Mouse (Mus musculus) embryonic fibroblast, embryonic 13.5 days (primary cell): ENCODE measurements around the gene Aox4.

Source experiments
- CTCF ChIP-seq: IDR thresholded peaks from 2 replicates; pipeline ENCODE4 v1.5.1; 2011; ENCODE audit warnings: mild to moderate bottlenecking, control low read depth, low read length, moderate library complexity, borderline replicate concordance; ENCODE audit not compliant: insufficient read depth
- POLR2A ChIP-seq: IDR thresholded peaks from 2 replicates; pipeline ENCODE4 v1.6.1; 2011; ENCODE audit warnings: low read depth, mild to moderate bottlenecking, control low read depth, low read length, moderate library complexity

- TF ChIP-seq POLR2A (no peak), CTCF (no peak)
Measured at GRCm38 (mm10) chr1:58302015-58302414, 91.8 kb downstream of the Aox4 start.
